Mouse (Mus musculus) left cerebral cortex, postnatal 14 days (tissue): ENCODE data around the gene Tmprss11d. TPM values are rescaled to one million over a fixed set of nuclear protein-coding genes. Genes with fewer than 3 reads are reported as not detected.
A peak's percentile ranks its signal among the peaks of the same experiment; 100 is the strongest.
"Not testable (repeated sequence)": the region's sequence is repeated elsewhere in the genome, so short reads cannot be mapped to it uniquely, and the experiment has no call there.

ENCODE experiments used
- DNase-seq, 2 experiments: peaks; one replicate each; pipeline ENCODE4 v3.0.0; 2021 to 2022; ENCODE audit warnings: low spot score in 2 of 2, mixed read lengths in 1 of 2
- intact Hi-C: fragments of 180-260 bp; cut with DNase I; formaldehyde crosslinking; loops from one replicate; pipeline ENCODE4 v1.15.1; 2025
- long read RNA-seq, 2 experiments: library from polyadenylated mRNA; stranded (forward); transcript quantifications; one replicate each; pipeline ENCODE4 v2.0.0; 2021
- total RNA-seq, 2 experiments: library from RNA; stranded (reverse); gene quantifications; 2 replicates each; pipeline ENCODE4 v1.2.3; 2021

Tmprss11d gene
- total RNA-seq, result not detected
- long read RNA-seq, experiment 1, result 0 reads
- long read RNA-seq, experiment 2, result 0 reads

- no peak for DNase-seq
- intact Hi-C loops, result no loop called here
Observed at GRCm38 (mm10) chr5:86373320-86373719, at the start of gene Tmprss11d. Tmprss11d (minus strand) TSS chr5:86373420.

- intact Hi-C loops, result no loop called here
- no peak for DNase-seq
Observed at GRCm38 (mm10) chr5:86421323-86422028, 48.3 kb upstream of the Tmprss11d start.

DNA sequence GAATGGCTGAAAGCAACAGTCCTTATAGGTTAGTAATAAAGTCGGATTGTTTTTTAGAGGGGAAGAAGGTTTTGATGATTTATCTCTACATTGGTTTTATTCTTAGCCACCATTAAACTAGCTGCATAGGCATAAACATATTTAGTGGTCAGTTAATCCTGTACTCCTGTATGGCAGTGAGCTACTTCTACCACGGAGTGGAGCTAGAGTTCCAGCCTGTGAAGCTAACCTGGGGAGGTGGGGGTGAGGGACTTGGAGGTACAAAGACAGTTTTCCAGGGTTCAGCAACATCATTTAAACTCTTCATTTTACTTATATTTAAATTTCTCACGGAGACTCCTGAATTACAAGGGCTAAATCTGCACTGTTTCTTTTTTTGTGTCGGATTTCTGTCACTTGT is 46.3 kb upstream of the Tmprss11d start:
- intact Hi-C loops, result no loop called here
- no peak for DNase-seq

DNA sequence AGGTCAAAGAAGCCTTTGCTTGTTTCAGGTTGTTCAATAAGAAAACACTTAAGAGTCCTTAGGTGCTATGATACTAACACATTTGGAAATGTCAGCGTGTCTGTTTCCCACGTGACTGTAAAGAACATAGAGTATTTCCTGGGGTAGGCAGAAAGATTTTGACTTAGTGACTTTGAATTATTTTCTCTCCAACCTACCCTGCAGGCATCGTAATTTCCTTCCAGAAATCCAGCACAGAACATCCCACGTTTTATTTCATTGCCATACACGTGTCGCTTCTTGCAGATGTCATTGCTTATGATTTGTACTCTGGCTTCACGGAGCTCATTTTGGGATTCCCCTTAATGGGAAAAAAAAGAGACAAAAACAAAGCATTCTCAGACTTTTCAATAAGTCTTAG is 41.1 kb upstream of the Tmprss11d start:
- intact Hi-C loops, result no loop called here
- DNase-seq, result no peak

DNA sequence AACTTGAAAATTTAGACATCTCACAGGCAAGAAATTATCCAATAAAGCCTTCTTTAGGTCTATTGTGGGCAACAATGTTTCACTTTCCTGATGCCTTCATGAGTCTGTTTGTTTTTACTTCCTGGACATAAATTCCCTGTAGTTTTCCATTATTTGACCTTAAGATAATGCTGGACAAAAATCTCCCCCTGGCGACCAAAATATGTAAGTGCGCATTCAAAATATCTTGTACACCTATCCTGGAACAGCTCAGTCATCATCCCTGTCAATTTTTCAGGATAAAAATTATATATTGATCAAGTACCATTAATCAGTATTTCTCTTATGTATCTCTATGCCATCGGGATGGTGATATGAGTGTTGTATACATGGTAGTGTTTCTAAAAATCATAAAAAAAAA is 37.6 kb upstream of the Tmprss11d start:
- intact Hi-C loops, result no loop called here
- peak in 1 of 2 experiments; percentile 26 for DNase-seq

DNA sequence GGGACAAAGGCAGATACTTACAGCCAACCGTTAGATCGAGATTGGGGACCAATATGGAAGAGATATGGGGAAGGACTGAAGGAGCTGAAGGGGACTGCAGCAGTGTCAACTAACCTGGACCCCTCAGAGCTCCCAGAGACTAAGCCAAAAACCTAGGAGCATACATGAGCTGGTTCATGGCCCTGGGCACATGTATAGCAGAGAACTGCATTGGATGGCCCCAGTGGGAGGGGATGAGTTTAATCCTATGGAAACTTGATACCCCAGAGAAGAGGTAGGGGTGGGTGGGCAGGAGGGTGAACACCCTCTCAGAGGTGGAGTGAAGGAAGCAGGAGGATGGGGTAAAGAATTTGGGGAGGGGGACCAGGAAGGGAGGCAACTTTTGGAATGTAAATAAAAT is 34.7 kb upstream of the Tmprss11d start:
- no peak for DNase-seq
- intact Hi-C loops, result no loop called here

DNA sequence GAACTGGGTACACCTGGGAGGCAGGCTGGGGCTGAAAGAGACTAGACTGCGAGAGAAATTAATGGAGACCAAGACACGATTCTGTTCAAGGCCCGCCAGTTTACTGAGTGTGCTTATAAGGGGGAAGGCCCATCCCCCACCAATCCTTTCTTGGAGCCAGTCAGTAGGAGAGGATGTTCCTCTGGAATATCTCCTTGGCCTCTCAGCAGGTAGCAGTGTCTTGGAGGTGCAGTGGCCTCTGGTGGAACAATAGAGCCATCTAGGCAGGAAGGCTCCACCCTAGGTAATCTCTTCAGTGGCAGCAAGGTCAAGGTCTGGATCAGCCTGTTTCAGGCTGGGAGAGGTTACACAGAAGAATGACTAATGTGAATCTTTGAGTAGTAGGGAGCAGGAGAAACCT is 34.0 kb upstream of the Tmprss11d start:
- no peak for DNase-seq
- intact Hi-C loops, result no loop called here

DNA sequence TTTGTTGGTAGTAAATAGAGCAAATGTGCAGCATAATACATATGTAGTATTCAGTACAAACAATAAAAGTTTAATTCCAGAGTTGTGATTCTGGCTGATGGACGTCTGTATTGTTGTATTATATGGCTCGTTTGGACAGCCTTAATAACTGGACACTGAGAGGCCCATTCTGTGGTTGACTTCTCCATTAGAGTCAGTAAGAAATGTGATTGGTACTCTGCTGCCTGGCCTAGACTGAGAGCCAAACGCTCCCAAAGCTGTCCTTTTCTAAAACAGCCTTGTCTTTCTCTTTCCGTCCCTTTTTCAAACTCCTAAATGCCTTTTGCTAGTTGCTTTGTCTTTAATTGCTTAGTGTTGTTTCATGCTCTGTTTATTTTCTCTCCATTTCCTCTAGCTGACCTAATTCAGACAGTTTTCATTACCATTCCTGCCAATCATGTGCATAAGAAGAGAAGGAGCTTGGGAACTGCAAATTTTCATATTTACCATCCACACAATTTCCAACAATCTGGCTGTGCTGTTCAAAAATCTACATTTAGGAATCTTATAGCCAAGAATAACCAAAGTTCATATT is 13.7 kb downstream of the Tmprss11d start:
- intact Hi-C loops, result loop anchor here (10.0 kb wide), 1 partner anchor 325 kb away; no protein-coding TSS in a partner anchor

DNA sequence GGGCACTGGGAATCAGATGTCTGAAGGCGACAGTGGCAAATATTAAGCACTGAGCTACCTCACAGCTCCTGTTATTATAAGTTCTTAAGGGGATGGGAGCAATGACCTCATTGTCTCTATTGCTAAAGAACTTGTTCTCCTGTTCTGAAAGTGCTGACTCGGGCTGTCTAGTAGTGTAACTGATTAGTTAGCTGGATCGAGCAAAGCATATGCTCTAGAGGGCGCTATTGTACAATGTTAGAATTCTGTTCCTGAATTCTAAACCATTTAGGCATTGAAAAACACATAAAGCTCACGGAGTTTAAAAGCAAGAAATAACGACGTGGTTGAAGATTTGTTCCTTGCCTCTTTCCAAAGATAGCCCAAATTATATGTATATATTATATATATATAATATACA is 20.3 kb downstream of the Tmprss11d start:
- peak; percentile 67 to 73 for DNase-seq
- intact Hi-C loops, result loop anchor here (10.0 kb wide), 1 partner anchor 332 kb away; no protein-coding TSS in a partner anchor

More for the DNA sequence above, 13.7 kb downstream of the Tmprss11d start:
- DNase-seq, result no peak

DNA sequence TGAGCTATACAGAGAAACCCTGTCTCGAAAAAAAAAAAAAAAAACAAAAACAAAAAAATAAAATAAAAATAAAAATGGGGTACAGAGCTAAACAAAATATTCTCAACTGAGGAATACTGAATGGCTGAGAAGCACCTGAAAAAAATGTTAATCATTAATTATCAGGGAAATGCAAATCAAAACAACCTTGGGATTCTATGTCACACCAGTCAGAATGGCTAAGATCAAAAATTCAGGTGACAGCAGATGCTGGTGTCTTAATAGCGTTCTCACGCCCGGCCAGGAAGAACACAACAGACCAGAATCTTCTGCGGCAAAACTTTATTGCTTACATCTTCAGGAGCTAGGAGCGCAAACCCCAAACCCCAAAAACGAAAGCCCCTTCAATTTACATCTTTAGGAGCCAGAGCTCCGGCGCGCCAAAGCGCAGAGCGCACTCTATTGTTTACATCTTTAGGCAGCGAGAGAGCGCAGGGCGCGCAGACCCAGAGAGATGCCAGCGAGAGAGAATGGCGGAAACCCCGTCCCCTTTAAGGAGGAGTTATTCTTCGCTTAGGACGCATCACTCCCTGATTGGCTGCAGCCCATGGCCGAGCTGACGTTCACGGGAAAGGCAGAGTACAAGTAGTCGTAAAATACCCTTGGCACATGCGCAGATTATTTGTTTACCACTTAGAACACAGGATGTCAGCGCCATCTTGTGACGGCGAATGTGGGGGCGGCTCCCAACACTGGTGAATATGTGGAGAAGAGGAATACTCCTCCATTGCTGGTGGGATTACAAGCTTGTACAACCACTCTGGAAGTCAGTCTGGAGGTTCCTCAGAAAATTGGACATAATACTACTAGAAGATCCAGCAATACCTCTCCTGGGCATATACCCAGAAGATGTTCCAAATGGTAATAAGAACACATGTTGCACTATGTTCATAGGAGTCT is 54.9 kb downstream of the Tmprss11d start:
- DNase-seq, intact Hi-C loops: not testable (repeated sequence)

GRCm38 (mm10) chr5:86306116-86306515 is 67.1 kb downstream of the Tmprss11d start:
- intact Hi-C loops, result no loop called here
- DNase-seq, result no peak

GRCm38 (mm10) chr5:86303877-86304276 is 69.3 kb downstream of the Tmprss11d start:
- intact Hi-C loops, result no loop called here
- DNase-seq, result no peak

DNA sequence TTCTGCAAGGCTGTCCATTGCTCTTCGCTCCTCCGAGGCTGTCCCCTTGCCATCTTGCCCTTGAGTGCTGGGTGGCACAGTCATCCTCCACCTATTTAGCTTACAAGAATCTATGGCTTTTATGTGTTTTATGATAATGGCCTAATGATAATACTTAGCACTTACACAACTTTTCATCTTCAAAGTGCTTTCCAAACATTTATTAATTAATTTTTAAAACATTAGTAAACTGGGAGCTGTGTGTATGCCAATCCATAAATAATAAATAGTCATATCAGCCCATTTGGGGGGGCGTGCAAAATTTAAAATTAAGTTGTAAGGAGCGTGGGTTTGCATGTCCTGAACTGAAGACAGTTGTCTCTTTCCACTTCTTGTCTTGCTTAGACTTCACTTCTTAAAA is 84.0 kb downstream of the Tmprss11d start, which contains the start of gene Tmprss11c:
Gene Tmprss11c, minus strand, starts transcription at position 101 of the 400 bp plus-strand sequence.
- no peak for DNase-seq
- intact Hi-C loops, result no loop called here

Other genes starting within 250 kb of the Tmprss11d start
- gene Uba6, start 200.6 kb downstream of the Tmprss11d start, total RNA-seq, result 10 to 100 TPM; 19.0 to 20.8 TPM
- not detected for gene Gnrhr, start 175.5 kb downstream of the Tmprss11d start, total RNA-seq
- not detected for gene Tmprss11c, start 84.1 kb downstream of the Tmprss11d start, total RNA-seq
- not detected for gene Tmprss11a, start 95.6 kb upstream of the Tmprss11d start, total RNA-seq
- not detected for gene Tmprss11g, start 145.2 kb upstream of the Tmprss11d start, total RNA-seq